Mouse (Mus musculus): ENCODE measurements around the gene Dhrs4. TPM values are rescaled to one million over a fixed set of nuclear protein-coding genes. Genes with fewer than 3 reads are reported as not detected.

Dhrs4 gene
- polyA plus RNA-seq, 1 experiment from 2014 or later, result 60.7 TPM

- Histone ChIP-seq H3K4me3 (no peak within 1 kb of the TSS), H3K4me2 (peak within 1 kb of the TSS; percentile 27), H3K27ac (no peak within 1 kb of the TSS), H3K4me1 (replicated peaks) (peaks cover 14% of the 10 kb centered on the region), H3K27me3 (peaks cover 56% of the 10 kb centered on the region), H3K9me3 (replicated peaks) (no peaks in the 10 kb centered on the region), H3K9ac (no peak within 1 kb of the TSS), H3K36me3 (no peaks in the 10 kb centered on the region)
- WGBS, result 48% methylated on average over 18 of the region's 22 CpGs
- ATAC-seq (replicated peaks; ENCODE audit: insufficient number of reproducible peaks, insufficient read depth, low FRiP score, low read depth), result no peak
These were observed 31.7 kb downstream of the Dhrs4 start, which contains the start of gene Cpne6 for GRCm38 (mm10) chr14:55510125-55510731. Cpne6 (plus strand) TSS chr14:55510445.

- Histone ChIP-seq H3K36me3 (no peaks in the 10 kb centered on the region), H3K9ac (no peak overlapping the region), H3K4me1 (replicated peaks) (peaks cover 14% of the 10 kb centered on the region), H3K27ac (no peak overlapping the region), H3K9me3 (replicated peaks) (no peaks in the 10 kb centered on the region), H3K4me2 (peak overlapping the region; percentile 27; the same call in 1 of the 2 replicates), H3K4me3 (no peak overlapping the region), H3K27me3 (peaks cover 64% of the 10 kb centered on the region)
- WGBS, result 33% methylated on average over 7 of the region's 7 CpGs
- ATAC-seq (replicated peaks; ENCODE audit: insufficient number of reproducible peaks, insufficient read depth, low FRiP score, low read depth), result no peak
These were observed 32.5 kb downstream of the Dhrs4 start for GRCm38 (mm10) chr14:55511037-55511436.

- Histone ChIP-seq H3K27ac (no peak overlapping the region), H3K27me3 (peaks cover 78% of the 10 kb centered on the region), H3K9ac (no peak overlapping the region), H3K36me3 (no peaks in the 10 kb centered on the region), H3K9me3 (replicated peaks) (no peaks in the 10 kb centered on the region), H3K4me1 (replicated peaks) (peaks cover 14% of the 10 kb centered on the region), H3K4me2 (no peak overlapping the region), H3K4me3 (no peak overlapping the region)
- no peak for ATAC-seq (replicated peaks; ENCODE audit: insufficient number of reproducible peaks, insufficient read depth, low FRiP score, low read depth)
- 40% methylated on average over 10 of the region's 10 CpGs for WGBS
These were observed 35.4 kb downstream of the Dhrs4 start for GRCm38 (mm10) chr14:55513927-55514326.

- peaks cover 82% of the 10 kb centered on the region for H3K27me3 ChIP-seq
- 85% methylated on average over 4 of the region's 4 CpGs for WGBS
These were observed 37.3 kb downstream of the Dhrs4 start for GRCm38 (mm10) chr14:55515846-55516245.

GRCm38 (mm10) chr14:55518897-55519296 lies 40.3 kb downstream of the Dhrs4 start:
- no peaks in the 10 kb centered on the region for H3K9me3 ChIP-seq (replicated peaks)
- no peak overlapping the region for H3K4me3 ChIP-seq
- H3K4me2 ChIP-seq, result no peak overlapping the region
- H3K4me1 ChIP-seq (replicated peaks), result peaks cover 10% of the 10 kb centered on the region
- peaks cover 90% of the 10 kb centered on the region for H3K27me3 ChIP-seq
- H3K36me3 ChIP-seq, result no peaks in the 10 kb centered on the region
- no peak overlapping the region for H3K9ac ChIP-seq
- no peak for ATAC-seq (replicated peaks; ENCODE audit: insufficient number of reproducible peaks, insufficient read depth, low FRiP score, low read depth)
- 62% methylated on average over 2 of the region's 2 CpGs for WGBS
- H3K27ac ChIP-seq, result no peak overlapping the region

More at GRCm38 (mm10) chr14:55515846-55516245, 37.3 kb downstream of the Dhrs4 start:
- Histone ChIP-seq H3K9me3 (replicated peaks) (no peaks in the 10 kb centered on the region), H3K36me3 (no peaks in the 10 kb centered on the region), H3K4me3 (no peak overlapping the region), H3K9ac (no peak overlapping the region), H3K4me2 (no peak overlapping the region), H3K4me1 (replicated peaks) (peaks cover 13% of the 10 kb centered on the region), H3K27ac (no peak overlapping the region)
- no peak for ATAC-seq (replicated peaks; ENCODE audit: insufficient number of reproducible peaks, insufficient read depth, low FRiP score, low read depth)

GRCm38 (mm10) chr14:55519604-55520003 lies 41.0 kb downstream of the Dhrs4 start:
- Histone ChIP-seq H3K27me3 (peaks cover 91% of the 10 kb centered on the region), H3K36me3 (no peaks in the 10 kb centered on the region), H3K9me3 (replicated peaks) (no peaks in the 10 kb centered on the region), H3K9ac (no peak overlapping the region), H3K27ac (no peak overlapping the region), H3K4me2 (no peak overlapping the region), H3K4me3 (no peak overlapping the region), H3K4me1 (replicated peaks) (peaks cover 14% of the 10 kb centered on the region)
- 62% methylated on average over 4 of the region's 4 CpGs for WGBS
- ATAC-seq (replicated peaks; ENCODE audit: insufficient number of reproducible peaks, insufficient read depth, low FRiP score, low read depth), result no peak

- H3K4me2 ChIP-seq, result peak overlapping the region; percentile 85
- H3K27me3 ChIP-seq, result peaks cover 89% of the 10 kb centered on the region
- no peaks in the 10 kb centered on the region for H3K9me3 ChIP-seq (replicated peaks)
- H3K4me3 ChIP-seq, result peak overlapping the region; percentile 54
- no peak overlapping the region for H3K27ac ChIP-seq
- H3K9ac ChIP-seq, result peak overlapping the region; percentile 58
- H3K4me1 ChIP-seq (replicated peaks), result peaks cover 17% of the 10 kb centered on the region
- H3K36me3 ChIP-seq, result no peaks in the 10 kb centered on the region
- WGBS, result 1% methylated on average over 61 of the region's 61 CpGs
- ATAC-seq (replicated peaks; ENCODE audit: insufficient number of reproducible peaks, insufficient read depth, low FRiP score, low read depth), result 0 out of 2 replicates have a peak, but pooled peaks have one; percentile 27
These were observed 42.1 kb downstream of the Dhrs4 start for GRCm38 (mm10) chr14:55520451-55521361.

- Histone ChIP-seq H3K27ac (no peak overlapping the region), H3K4me1 (replicated peaks) (peaks cover 17% of the 10 kb centered on the region), H3K9ac (no peak overlapping the region), H3K4me2 (no peak overlapping the region), H3K27me3 (peaks cover 65% of the 10 kb centered on the region), H3K36me3 (no peaks in the 10 kb centered on the region), H3K4me3 (no peak overlapping the region), H3K9me3 (replicated peaks) (no peaks in the 10 kb centered on the region)
- no peak for ATAC-seq (replicated peaks; ENCODE audit: insufficient number of reproducible peaks, insufficient read depth, low FRiP score, low read depth)
- 25% methylated on average over 4 of the region's 4 CpGs for WGBS
These were observed 45.5 kb downstream of the Dhrs4 start for GRCm38 (mm10) chr14:55524062-55524461.

- H3K27ac ChIP-seq, result no peak within 1 kb of the TSS
- WGBS, result 13% methylated on average over 8 of the region's 8 CpGs
- peaks cover 17% of the 10 kb centered on the region for H3K4me1 ChIP-seq (replicated peaks)
- H3K27me3 ChIP-seq, result peaks cover 65% of the 10 kb centered on the region
- ATAC-seq (replicated peaks; ENCODE audit: insufficient number of reproducible peaks, insufficient read depth, low FRiP score, low read depth), result no peak
- no peak within 1 kb of the TSS for H3K4me2 ChIP-seq
- H3K4me3 ChIP-seq, result no peak within 1 kb of the TSS
- no peak within 1 kb of the TSS for H3K9ac ChIP-seq
- H3K36me3 ChIP-seq, result no peaks in the 10 kb centered on the region
- no peaks in the 10 kb centered on the region for H3K9me3 ChIP-seq (replicated peaks)
These were observed 46.2 kb downstream of the Dhrs4 start, which contains the start of gene Nrl for GRCm38 (mm10) chr14:55524785-55525184. Nrl (minus strand) TSS chr14:55524981.

GRCm38 (mm10) chr14:55526674-55527073 lies 48.1 kb downstream of the Dhrs4 start:
- Histone ChIP-seq H3K27ac (no peak overlapping the region), H3K4me3 (no peak overlapping the region), H3K9me3 (replicated peaks) (no peaks in the 10 kb centered on the region), H3K9ac (no peak overlapping the region), H3K4me2 (no peak overlapping the region), H3K36me3 (no peaks in the 10 kb centered on the region), H3K27me3 (peaks cover 55% of the 10 kb centered on the region), H3K4me1 (replicated peaks) (peaks cover 7% of the 10 kb centered on the region; the same call in 1 of the 2 replicates)
- ATAC-seq (replicated peaks; ENCODE audit: insufficient number of reproducible peaks, insufficient read depth, low FRiP score, low read depth), result no peak
- WGBS, result 82% methylated on average over 2 of the region's 2 CpGs

GRCm38 (mm10) chr14:55527940-55528339 lies 49.4 kb downstream of the Dhrs4 start:
- no peaks in the 10 kb centered on the region for H3K36me3 ChIP-seq
- H3K4me2 ChIP-seq, result no peak overlapping the region
- H3K9me3 ChIP-seq (replicated peaks), result no peaks in the 10 kb centered on the region
- no peak overlapping the region for H3K27ac ChIP-seq
- H3K9ac ChIP-seq, result no peak overlapping the region
- no peak for ATAC-seq (replicated peaks; ENCODE audit: insufficient number of reproducible peaks, insufficient read depth, low FRiP score, low read depth)
- no peak overlapping the region for H3K4me3 ChIP-seq
- H3K4me1 ChIP-seq (replicated peaks), result peaks cover 7% of the 10 kb centered on the region; the same call in 1 of the 2 replicates
- H3K27me3 ChIP-seq, result peaks cover 42% of the 10 kb centered on the region
- WGBS, result 27% methylated on average over 3 of the region's 3 CpGs

Data from heart, embryonic 15.5 days (tissue).